Mouse (Mus musculus) bone marrow macrophage, adult 2 months (primary cell): ENCODE data around the gene Ankrd26.

ENCODE experiments used
- CTCF ChIP-seq: IDR thresholded peaks from 2 replicates; pipeline ENCODE4 v1.5.1; 2012; ENCODE audit warnings: low read depth, mild to moderate bottlenecking, low read length, moderate library complexity
- POLR2A ChIP-seq: IDR thresholded peaks from 2 replicates; pipeline ENCODE4 v1.6.1; 2012; ENCODE audit warnings: mild to moderate bottlenecking, low read depth, low read length, borderline replicate concordance

DNA sequence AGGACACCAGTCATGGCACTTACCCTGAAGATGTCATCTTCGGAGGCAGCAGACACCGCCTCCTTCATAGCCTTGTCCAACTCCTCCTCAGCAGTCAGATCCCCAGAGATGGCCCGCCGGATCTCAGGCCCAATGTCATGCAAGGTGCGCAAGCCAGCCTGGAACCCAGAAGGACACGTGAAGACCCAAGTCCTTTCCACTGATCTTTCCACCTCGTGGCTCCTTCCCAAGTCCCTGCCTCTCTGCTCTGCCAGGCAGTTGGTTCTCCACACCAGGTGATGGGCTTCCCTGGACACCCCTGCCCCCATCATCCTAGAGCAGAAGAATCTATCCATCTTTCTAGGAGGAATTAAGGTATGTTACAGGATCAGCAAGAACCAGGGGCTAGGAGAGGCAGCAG lies 41.8 kb upstream of the Ankrd26 start:
- TF ChIP-seq CTCF, result no peak
- no peak for TF ChIP-seq POLR2A
